Mouse (Mus musculus) small intestine, adult 2 months (tissue): ENCODE measurements around the gene Mctp1.

Source experiments
- CTCF ChIP-seq: fragments of 200-500 bp; IDR thresholded peaks from 2 replicates; pipeline ENCODE4 v1.5.1; 2012; ENCODE audit warnings: low read depth, mild to moderate bottlenecking, control low read depth, inconsistent platforms, low read length, moderate library complexity, mixed read lengths; ENCODE audit not compliant: insufficient replicate concordance, insufficient read length; ENCODE audit errors: extremely low read depth
- POLR2A ChIP-seq: fragments of 200-500 bp; IDR thresholded peaks from 2 replicates; pipeline ENCODE4 v1.6.1; 2012; ENCODE audit warnings: low read depth, mild to moderate bottlenecking, control low read depth, inconsistent platforms, low read length, moderate library complexity

DNA sequence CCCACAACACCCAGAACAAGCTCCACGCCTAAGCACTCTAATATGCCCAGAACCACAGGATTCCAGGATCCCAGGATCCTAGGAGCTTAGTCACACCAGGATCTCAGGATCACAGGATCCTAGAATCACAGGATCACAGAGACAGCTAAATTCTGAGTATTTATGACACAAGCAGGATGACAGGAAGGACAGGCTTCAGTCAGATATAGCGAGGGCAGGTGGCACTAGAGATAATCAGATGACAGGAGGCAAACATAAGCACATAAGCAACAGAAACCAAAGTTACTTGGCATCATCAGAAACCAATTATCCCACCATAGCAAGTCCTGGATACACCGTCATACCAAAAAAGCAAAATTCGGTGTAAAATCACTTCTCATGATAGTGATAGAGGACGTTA, 37.8 kb downstream of the Mctp1 start:
- TF ChIP-seq CTCF (no peak), POLR2A (no peak)
